ENCODE assay signal across 15 mouse cellular contexts in the genomic region with DNA sequence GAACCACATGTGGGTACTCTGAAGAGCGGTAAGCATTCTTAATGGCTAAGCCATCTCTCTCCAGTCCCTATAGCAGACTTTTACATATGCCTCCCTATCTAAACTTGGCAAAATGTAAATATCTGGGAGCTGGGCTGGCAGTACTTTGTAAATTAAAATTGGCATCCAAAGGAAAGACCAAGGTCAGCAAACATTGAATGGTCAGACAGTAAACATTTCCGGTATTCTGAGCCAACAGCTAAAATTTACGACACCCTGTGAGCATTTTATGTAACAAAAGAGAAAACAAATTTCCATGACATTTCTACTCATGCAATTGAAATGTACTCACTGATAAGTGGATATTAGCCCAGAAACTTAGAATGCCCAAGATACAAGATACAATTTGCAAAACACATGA. TPM values are rescaled to one million over a fixed set of nuclear protein-coding genes. Genes with fewer than 3 reads are reported as not detected.
"Had no signal": no experiment of that assay in that cellular context is flagged by ENCODE, and none has a peak within 500 bp of the region (broad histone marks: within the 10 kb centered on the region; RNA-seq: fewer than 3 reads in every experiment).

No protein-coding gene starts in this region.

- H3K27me3 ChIP-seq: limb, embryonic 12.5 days; limb, embryonic 15.5 days; liver, embryonic 13.5 days; stomach, embryonic 15.5 days had no signal

- H3K9me3 ChIP-seq: limb, embryonic 12.5 days; limb, embryonic 15.5 days; liver, embryonic 13.5 days; stomach, embryonic 15.5 days had no signal

- H3K4me2 ChIP-seq: limb, embryonic 12.5 days; limb, embryonic 15.5 days; liver, embryonic 13.5 days; midbrain, embryonic 11.5 days; stomach, embryonic 15.5 days had no signal

- H3K27ac ChIP-seq: hindbrain, postnatal 0 days; limb, embryonic 12.5 days; limb, embryonic 15.5 days; liver, embryonic 13.5 days; stomach, embryonic 15.5 days had no signal

- H3K4me3 ChIP-seq: limb, embryonic 12.5 days; limb, embryonic 15.5 days; liver, embryonic 13.5 days; stomach, embryonic 15.5 days had no signal

- H3K4me1 ChIP-seq: limb, embryonic 12.5 days; liver, embryonic 13.5 days; stomach, embryonic 15.5 days had no signal

- DNase-seq: kidney, postnatal 4 days; left cerebral cortex, postnatal 4 days; liver, embryonic 13.5 days; lung, adult 2 months; lung, postnatal 14 days; lung, postnatal 4 days; midbrain, embryonic 14.5 days; thymus, postnatal 25 days had no signal

- H3K36me3 ChIP-seq: limb, embryonic 12.5 days; liver, embryonic 13.5 days; stomach, embryonic 15.5 days had no signal

- H3K9ac ChIP-seq: limb, embryonic 12.5 days; limb, embryonic 15.5 days; liver, embryonic 13.5 days; stomach, embryonic 15.5 days had no signal

- ATAC-seq: hindbrain, postnatal 0 days; inflammation-experienced regulatory T-cells, adult 6 months; intestine, embryonic 16.5 days had no signal

RNA-seq across cellular contexts. Expression of a gene that starts 51.7 kb away (rescaled TPM):
- polyA plus RNA-seq: inflammation-experienced regulatory T-cells, adult 6 months had no signal
